Mouse (Mus musculus): ENCODE measurements around the gene Pir. TPM values are rescaled to one million over a fixed set of nuclear protein-coding genes. Genes with fewer than 3 reads are reported as not detected.

Gene Pir
- total RNA-seq, 2 experiments from 2014 or later = 2.5 to 5.3 TPM

DNA sequence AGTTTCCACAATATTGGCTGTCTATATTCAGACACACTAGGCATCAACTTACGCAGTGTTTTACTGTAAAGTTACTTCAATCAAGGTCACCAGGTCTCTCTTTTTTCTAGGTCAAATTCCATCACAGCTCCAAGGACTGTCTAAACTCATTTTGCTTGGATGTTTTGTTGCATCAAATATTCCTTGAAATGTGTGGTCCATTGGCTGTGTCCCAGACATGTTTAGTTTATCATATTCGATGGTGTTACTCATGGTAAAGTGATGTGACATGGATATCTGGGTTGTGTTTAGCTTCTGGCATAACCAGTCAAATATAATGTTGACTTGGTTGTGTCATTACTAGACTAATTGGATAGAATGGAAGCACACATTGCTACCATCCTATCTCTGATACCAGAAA, 61.2 kb downstream of the Pir start:
- intact Hi-C loops (cut with DNase I) = no loop called here
- no peak for DNase-seq

DNA sequence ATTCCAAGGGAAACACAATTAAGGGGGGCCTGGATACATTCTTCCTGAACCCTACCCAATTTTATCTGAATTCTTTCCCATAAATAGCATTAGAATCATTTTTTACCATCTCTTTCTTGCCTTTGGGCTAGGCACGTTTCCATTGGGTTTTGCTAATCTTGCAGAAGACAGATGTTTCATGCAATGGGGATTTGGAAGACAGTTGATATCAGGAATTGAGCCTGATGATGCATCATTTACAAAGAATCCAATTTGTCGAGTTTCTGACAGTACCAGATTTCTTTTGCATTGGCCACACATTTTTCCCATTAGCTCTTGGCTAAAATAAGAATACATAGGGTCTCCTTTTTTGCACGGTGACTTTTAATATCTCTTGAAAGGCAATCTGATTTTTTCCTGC, 61.6 kb downstream of the Pir start:
- DNase-seq = no peak
- intact Hi-C loops (cut with DNase I) = no loop called here

- DNase-seq = no peak
- intact Hi-C loops (cut with DNase I) = no loop called here
Measured at GRCm38 (mm10) chrX:164338591-164338990, 69.4 kb downstream of the Pir start.

DNA sequence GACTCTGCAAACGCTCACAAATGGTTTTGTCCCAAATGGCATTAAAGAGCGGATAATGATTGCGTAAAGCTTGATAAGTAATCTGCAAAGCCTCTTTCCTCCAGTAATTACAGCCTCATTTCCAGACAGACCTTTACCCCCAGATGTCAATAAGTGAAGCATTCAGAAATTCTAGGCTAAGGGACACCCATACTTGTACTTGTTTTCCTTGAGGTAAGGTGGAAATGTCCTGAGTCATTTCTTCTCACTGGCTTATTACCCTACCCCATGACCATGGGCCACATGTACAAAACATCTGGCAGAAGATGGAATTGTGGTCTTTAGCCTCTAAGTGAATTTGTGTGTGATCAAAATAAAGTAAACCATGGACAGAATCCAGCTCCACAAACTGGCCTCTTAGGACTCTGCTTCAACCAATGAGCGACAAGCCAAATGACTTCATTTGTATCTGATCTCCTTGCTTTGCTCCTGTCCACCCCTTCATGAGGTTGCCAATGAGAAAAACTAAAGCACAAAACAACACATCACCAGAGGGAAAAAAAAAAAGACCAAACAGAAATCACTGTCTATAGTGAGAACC, 76.3 kb downstream of the Pir start:
- DNase-seq = no peak

DNA sequence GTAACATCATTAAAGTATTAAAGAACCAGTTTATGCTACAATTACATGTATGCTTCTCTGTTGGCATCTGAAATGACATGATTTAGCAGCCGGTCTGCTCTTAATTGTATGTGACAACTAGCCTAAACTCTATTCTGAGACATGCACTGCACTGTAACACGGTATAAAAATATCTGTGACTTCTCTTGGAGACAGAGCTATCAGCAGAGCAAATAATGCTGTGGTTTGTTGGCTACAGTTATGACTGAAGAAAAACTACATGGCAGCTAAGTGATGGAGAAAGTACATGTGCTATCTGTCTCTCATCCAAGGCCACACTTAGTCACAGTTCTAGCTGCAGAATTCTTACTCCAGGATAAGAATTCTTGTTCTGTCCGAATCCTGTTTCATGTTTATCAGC, 79.8 kb downstream of the Pir start:
- DNase-seq = peak in 1 of 2 experiments; percentile 0
- intact Hi-C loops (cut with DNase I) = no loop called here

More for the DNA sequence above, 76.3 kb downstream of the Pir start:
- intact Hi-C loops (cut with DNase I) = no loop called here

DNA sequence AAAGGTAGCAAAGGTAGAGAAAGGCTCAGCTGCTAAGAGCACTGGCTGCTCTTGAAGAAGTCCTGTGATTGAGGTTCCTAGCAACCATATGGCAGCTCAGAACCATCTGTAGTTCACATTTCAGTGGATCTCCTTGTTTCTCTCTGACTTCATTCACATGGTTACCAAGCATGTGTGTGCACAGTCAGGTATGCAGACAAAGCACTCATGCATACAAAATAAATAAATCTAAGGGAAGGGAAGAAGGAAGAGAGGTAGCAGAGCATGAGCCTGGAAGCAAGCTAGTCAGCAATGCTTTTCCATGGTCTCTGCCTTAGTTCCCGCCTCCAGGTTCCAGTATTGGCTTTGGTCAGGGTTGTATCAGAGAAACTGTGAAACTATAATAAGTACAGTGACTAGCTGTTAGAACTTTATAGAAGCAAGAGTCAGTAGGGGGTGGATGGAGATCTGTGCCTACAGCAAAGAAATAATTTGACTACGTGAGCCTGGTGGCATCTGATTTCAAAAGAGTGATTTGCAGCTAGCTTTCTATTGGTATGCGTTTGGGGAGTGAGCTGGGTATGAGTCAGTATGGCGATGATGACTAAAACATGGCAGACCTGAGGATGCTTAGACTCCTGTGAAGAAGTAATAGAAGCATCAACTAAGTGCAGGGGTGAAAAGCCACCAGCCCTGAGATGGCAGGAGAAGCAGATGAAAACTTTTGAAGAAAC, 96.1 kb downstream of the Pir start:
- intact Hi-C loops (cut with DNase I) = no loop called here
- no peak for DNase-seq

DNA sequence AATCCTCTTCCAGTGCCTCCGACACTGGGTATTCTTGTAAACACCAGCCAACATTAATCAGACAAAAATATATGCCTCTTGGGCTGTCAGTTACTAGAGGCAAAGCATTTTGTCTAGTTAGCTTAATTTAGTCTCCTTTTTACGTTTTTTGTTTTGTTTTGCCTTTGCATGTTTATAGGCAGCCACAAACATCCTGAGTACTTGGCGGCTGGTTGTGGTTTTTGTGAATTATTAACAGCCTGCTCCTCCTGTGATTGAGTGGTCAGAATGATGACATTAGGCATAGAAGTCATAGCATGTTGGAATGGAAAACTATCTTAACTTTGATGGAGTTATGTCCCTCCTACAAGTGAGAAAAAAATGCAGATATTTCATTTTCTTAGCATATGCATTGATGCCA, 101.4 kb downstream of the Pir start:
- intact Hi-C loops (cut with DNase I) = no loop called here
- no peak for DNase-seq

DNA sequence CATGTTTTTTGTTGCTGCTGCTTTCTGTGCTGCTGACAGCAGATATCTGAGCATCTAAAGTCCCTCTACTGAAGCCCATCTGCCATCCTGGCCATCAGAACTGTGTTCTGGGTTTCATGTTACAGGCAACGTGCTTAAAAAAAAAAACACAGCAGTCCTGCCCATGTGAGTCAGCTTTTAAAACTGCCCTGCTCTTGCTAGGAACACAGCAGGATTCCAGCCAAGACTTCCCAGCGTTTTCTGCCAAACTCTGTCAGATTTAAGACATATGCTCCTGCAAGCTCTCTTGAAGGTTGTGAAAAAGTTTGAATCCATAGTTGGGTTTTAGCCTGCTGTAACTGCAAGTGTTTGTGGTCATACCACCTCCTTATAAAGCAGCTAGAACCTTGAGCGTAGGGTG, 103.9 kb downstream of the Pir start, which contains the start of gene Vegfd:
TSS of gene Vegfd (plus strand) at position 298 of the 400 bp plus-strand sequence.
- intact Hi-C loops (cut with DNase I) = no loop called here
- peak; percentile 54 to 60 for DNase-seq

- no peak for DNase-seq
Measured at GRCm38 (mm10) chrX:164374586-164374985, 105.4 kb downstream of the Pir start.

DNA sequence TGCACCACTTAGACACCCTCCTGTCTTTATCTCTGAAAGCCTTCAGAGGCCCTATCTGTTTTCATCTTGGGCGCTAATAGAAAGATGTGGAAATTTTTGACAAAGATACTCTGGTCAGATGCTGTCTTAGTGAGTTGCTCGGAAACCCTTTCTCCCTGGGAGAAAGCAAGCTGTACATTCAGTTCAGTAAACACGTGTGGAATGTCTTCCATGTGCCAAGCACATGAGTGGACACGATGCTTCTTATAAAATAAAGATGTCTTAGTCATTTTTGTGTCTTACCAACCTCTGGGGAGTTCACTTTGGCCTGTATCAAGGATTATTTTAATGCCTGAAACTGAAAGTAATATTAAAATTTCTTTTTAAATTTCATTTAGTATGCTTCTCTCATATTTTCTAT, 110.5 kb downstream of the Pir start:
- intact Hi-C loops (cut with DNase I) = no loop called here
- DNase-seq = no peak

More at GRCm38 (mm10) chrX:164374586-164374985, 105.4 kb downstream of the Pir start:
- intact Hi-C loops (cut with DNase I) = no loop called here

GRCm38 (mm10) chrX:164381618-164382408, 112.6 kb downstream of the Pir start:
- peak; percentile 79 to 80 for DNase-seq
- intact Hi-C loops (cut with DNase I) = no loop called here

GRCm38 (mm10) chrX:164394091-164394490, 124.9 kb downstream of the Pir start:
- no peak for DNase-seq
- intact Hi-C loops (cut with DNase I) = loop anchor here (10.0 kb wide), 1 partner anchor 289 kb away; no protein-coding TSS in a partner anchor

- intact Hi-C loops (cut with DNase I) = loop anchor here (1.0 to 10.0 kb wide), 3 partner anchors 111 to 294 kb away; no protein-coding TSS in a partner anchor
- DNase-seq = peak in 1 of 2 experiments; percentile 24
Measured at GRCm38 (mm10) chrX:164398456-164398855, 129.3 kb downstream of the Pir start.

GRCm38 (mm10) chrX:164405080-164405649, 136.0 kb downstream of the Pir start:
- no peak for DNase-seq
- intact Hi-C loops (cut with DNase I) = no loop called here

DNA sequence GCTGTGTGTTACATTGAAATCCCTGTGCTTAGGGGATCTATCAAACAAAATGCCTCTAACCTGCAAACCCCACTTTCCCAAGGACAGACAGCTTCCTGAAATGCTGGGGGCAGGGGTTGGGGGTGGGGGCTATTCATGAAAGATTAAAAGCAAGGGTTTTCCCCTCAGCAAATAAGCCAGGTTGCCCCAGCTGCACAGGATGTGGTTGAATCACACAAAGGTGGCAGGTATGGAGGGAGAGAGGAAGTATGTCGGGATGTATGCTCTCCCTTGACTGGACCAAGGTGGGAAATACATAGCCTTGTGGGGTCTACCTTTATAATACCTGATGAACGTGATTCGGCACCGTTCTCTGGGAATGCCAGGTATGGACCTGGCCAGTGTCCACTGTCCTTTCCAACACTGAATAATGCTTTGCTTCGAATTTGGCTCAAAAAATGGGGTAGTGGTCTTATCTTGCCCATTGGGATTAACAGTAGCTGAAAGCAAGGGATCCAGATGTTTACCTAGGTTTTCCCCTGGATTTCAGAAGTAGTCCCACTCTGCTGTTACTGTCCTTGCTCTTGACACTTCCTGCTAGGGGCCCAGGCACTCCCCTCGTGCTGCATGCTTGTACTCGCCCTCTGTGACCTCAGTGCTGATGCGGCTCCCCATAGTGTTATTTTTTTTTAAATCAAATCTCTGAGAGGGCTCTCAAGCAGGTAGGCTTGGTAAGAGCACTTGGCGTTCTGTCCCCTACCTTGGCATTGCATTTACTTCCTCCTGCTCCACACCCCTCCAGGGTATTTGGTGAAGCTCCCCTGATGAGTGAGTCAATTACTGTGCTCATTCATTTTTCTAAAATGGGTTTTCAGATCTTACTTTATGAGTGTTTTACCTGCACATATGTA, 137.2 kb downstream of the Pir start:
- intact Hi-C loops (cut with DNase I) = no loop called here

GRCm38 (mm10) chrX:164408301-164408927, 139.2 kb downstream of the Pir start:
- intact Hi-C loops (cut with DNase I) = no loop called here
- DNase-seq = no peak

More for the DNA sequence above, 137.2 kb downstream of the Pir start:
- no peak for DNase-seq

DNA sequence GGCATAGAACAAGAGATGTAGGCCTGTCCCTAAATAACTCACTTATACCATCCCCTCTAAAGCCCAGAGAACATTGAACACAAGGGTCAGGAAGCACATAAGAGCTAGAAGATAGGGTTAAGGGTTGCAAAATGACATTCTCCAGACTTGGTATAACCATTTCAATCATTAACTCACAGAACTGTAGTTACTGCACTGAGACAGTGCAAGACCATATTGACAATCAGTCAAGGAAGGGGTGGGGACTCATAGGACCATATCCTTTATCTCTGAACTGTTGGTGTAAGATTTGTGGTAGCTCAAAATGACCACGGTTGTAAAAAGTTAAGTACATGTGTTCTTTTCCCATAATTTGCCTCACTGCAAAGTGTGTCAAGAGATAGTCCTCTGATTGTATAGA, 141.4 kb downstream of the Pir start:
- intact Hi-C loops (cut with DNase I) = no loop called here
- no peak for DNase-seq

- no peak for DNase-seq
- intact Hi-C loops (cut with DNase I) = no loop called here
Measured at GRCm38 (mm10) chrX:164416803-164417202, 147.6 kb downstream of the Pir start.

DNA sequence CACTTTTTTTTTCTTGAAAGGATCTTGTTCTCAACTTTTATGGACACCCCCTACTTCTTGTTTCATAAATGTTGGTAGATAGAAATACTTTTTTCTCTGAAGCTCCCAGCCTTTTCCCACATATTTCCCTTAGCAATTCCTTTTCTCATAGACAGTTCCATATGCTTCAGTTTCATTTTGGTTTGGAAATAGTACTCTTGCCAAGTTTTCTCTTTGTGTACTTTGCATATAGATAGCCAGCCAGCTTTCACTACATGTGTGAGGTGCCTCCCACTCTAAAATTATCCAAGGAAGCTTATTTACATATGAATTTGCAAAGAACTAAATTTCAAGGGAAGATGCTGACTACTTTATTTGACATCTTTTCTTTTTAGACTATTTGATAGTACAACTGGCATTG, 148.8 kb downstream of the Pir start:
- DNase-seq = no peak
- intact Hi-C loops (cut with DNase I) = no loop called here
